Mouse (Mus musculus): Measurements from ENCODE around the gene Rnf187.

Rnf187 gene

GRCm38 (mm10) chr11:58938322-58939087 is at the start of gene Rnf187:
Rnf187 (minus strand) TSS chr11:58938916.
- peak; percentile 94 for DNase-seq (ENCODE audit: low read depth, low spot score)

- DNase-seq (ENCODE audit: low read depth, low spot score), result no peak
Measured at GRCm38 (mm10) chr11:58985299-58985917, 46.7 kb upstream of the Rnf187 start.

GRCm38 (mm10) chr11:58984657-58985056 is 45.9 kb upstream of the Rnf187 start:
- no peak for DNase-seq (ENCODE audit: low read depth, low spot score)

GRCm38 (mm10) chr11:58983691-58984341 is 45.1 kb upstream of the Rnf187 start:
- DNase-seq (ENCODE audit: low read depth, low spot score), result no peak

GRCm38 (mm10) chr11:58982471-58983097 is 43.9 kb upstream of the Rnf187 start:
- DNase-seq (ENCODE audit: low read depth, low spot score), result no peak

GRCm38 (mm10) chr11:58981541-58982447 is 43.1 kb upstream of the Rnf187 start:
- peak; percentile 66 for DNase-seq (ENCODE audit: low read depth, low spot score)

- DNase-seq (ENCODE audit: low read depth, low spot score), result peak; percentile 32
Measured at GRCm38 (mm10) chr11:58980381-58980990, 41.8 kb upstream of the Rnf187 start.

- no peak for DNase-seq (ENCODE audit: low read depth, low spot score)
Measured at GRCm38 (mm10) chr11:58979661-58980060, 40.9 kb upstream of the Rnf187 start.

GRCm38 (mm10) chr11:58979183-58979582 is 40.5 kb upstream of the Rnf187 start:
- no peak for DNase-seq (ENCODE audit: low read depth, low spot score)

- DNase-seq (ENCODE audit: low read depth, low spot score), result peak; percentile 25
Measured at GRCm38 (mm10) chr11:58978706-58979030, 40.0 kb upstream of the Rnf187 start.

- peak; percentile 89 for DNase-seq (ENCODE audit: low read depth, low spot score)
Measured at GRCm38 (mm10) chr11:58978027-58978705, 39.5 kb upstream of the Rnf187 start, which contains the start of gene Trim11. Trim11 (plus strand) TSS chr11:58978093.

GRCm38 (mm10) chr11:58977607-58978026 is 38.9 kb upstream of the Rnf187 start:
- DNase-seq (ENCODE audit: low read depth, low spot score), result no peak

- DNase-seq (ENCODE audit: low read depth, low spot score), result peak; percentile 44
Measured at GRCm38 (mm10) chr11:58977150-58977549, 38.4 kb upstream of the Rnf187 start.

- no peak for DNase-seq (ENCODE audit: low read depth, low spot score)
Measured at GRCm38 (mm10) chr11:58974414-58974813, 35.7 kb upstream of the Rnf187 start.

- no peak for DNase-seq (ENCODE audit: low read depth, low spot score)
Measured at GRCm38 (mm10) chr11:58971796-58972195, 33.1 kb upstream of the Rnf187 start.

GRCm38 (mm10) chr11:58970831-58971530 is 32.3 kb upstream of the Rnf187 start:
- peak; percentile 29 for DNase-seq (ENCODE audit: low read depth, low spot score)

GRCm38 (mm10) chr11:58969659-58970058 is 30.9 kb upstream of the Rnf187 start:
- no peak for DNase-seq (ENCODE audit: low read depth, low spot score)

GRCm38 (mm10) chr11:58969027-58969426 is 30.3 kb upstream of the Rnf187 start:
- no peak for DNase-seq (ENCODE audit: low read depth, low spot score)

GRCm38 (mm10) chr11:58968551-58968950 is 29.8 kb upstream of the Rnf187 start:
- DNase-seq (ENCODE audit: low read depth, low spot score), result no peak

Measured in R1 (cell line).